Mouse (Mus musculus) stomach, postnatal 0 days (tissue): ENCODE data around the gene Sox2.

Source experiments
- CTCF ChIP-seq: IDR thresholded peaks from 2 replicates; pipeline ENCODE4 v1.5.1; 2016; ENCODE audit warnings: antibody characterized with exemption, low read depth, mild to moderate bottlenecking, moderate library complexity
- EP300 ChIP-seq: optimal IDR thresholded peaks from 2 replicates; pipeline ENCODE3; 2016; ENCODE audit warnings: antibody characterized with exemption

- TF ChIP-seq CTCF (no peak), EP300 (no peak)
Measured at GRCm38 (mm10) chr3:34650621-34651361, 586 bp downstream of the Sox2 start.
